Mouse (Mus musculus): ENCODE measurements around the gene Axl. TPM values are rescaled to one million over a fixed set of nuclear protein-coding genes. Genes with fewer than 3 reads are reported as not detected.

Axl gene
- polyA plus RNA-seq, 1 experiment from 2014 or later: 33.6 TPM

- H3K4me3 ChIP-seq (replicated peaks): peak overlapping the region; percentile 50
- H3K4me1 ChIP-seq: peaks cover 25% of the 10 kb centered on the region
- WGBS: 34% methylated on average over 3 of the region's 3 CpGs
- peak; percentile 16; the same call in 1 of the 2 replicates for ATAC-seq (ENCODE audit: low FRiP score)
- H3K27me3 ChIP-seq: no peaks in the 10 kb centered on the region
- no peaks in the 10 kb centered on the region for H3K9me3 ChIP-seq
- peak overlapping the region; percentile 59 for H3K27ac ChIP-seq
- no peaks in the 10 kb centered on the region for H3K36me3 ChIP-seq (replicated peaks)
- H3K4me2 ChIP-seq: peak overlapping the region; percentile 80
- peak overlapping the region; percentile 74 for H3K9ac ChIP-seq
Observed at GRCm38 (mm10) chr7:25789129-25789440, 580 bp upstream of the Axl start.

- Histone ChIP-seq H3K4me1 (peaks cover 25% of the 10 kb centered on the region), H3K9me3 (no peaks in the 10 kb centered on the region), H3K4me2 (peak overlapping the region; percentile 80), H3K36me3 (replicated peaks) (no peaks in the 10 kb centered on the region), H3K4me3 (replicated peaks) (peak overlapping the region; percentile 50), H3K27ac (peak overlapping the region; percentile 59), H3K9ac (peak overlapping the region; percentile 74), H3K27me3 (no peaks in the 10 kb centered on the region)
- WGBS: 22% methylated on average over 9 of the region's 9 CpGs
- ATAC-seq (ENCODE audit: low FRiP score): peak; percentile 24; the same call in 1 of the 2 replicates
Observed at GRCm38 (mm10) chr7:25787456-25788219, 867 bp downstream of the Axl start.

GRCm38 (mm10) chr7:25786974-25787373 is 1.5 kb downstream of the Axl start:
- 75% methylated on average over 4 of the region's 4 CpGs for WGBS
- H3K4me3 ChIP-seq (replicated peaks): peak overlapping the region; percentile 50; the same call in 1 of the 2 replicates

GRCm38 (mm10) chr7:25785752-25786151 is 2.8 kb downstream of the Axl start:
- Histone ChIP-seq H3K9ac (no peak overlapping the region), H3K27me3 (no peaks in the 10 kb centered on the region), H3K4me2 (no peak overlapping the region), H3K36me3 (replicated peaks) (no peaks in the 10 kb centered on the region; the same call in 1 of the 2 replicates), H3K4me1 (peaks cover 34% of the 10 kb centered on the region), H3K9me3 (no peaks in the 10 kb centered on the region), H3K27ac (no peak overlapping the region), H3K4me3 (replicated peaks) (no peak overlapping the region)
- 68% methylated on average over 4 of the region's 4 CpGs for WGBS
- no peak for ATAC-seq (ENCODE audit: low FRiP score)

More at GRCm38 (mm10) chr7:25786974-25787373, 1.5 kb downstream of the Axl start:
- ATAC-seq (ENCODE audit: low FRiP score): no peak
- H3K27me3 ChIP-seq: no peaks in the 10 kb centered on the region
- peaks cover 27% of the 10 kb centered on the region for H3K4me1 ChIP-seq
- no peak overlapping the region; the same call in 1 of the 2 replicates for H3K27ac ChIP-seq
- H3K36me3 ChIP-seq (replicated peaks): no peaks in the 10 kb centered on the region
- H3K9ac ChIP-seq: peak overlapping the region; percentile 74; the same call in 1 of the 2 replicates
- H3K9me3 ChIP-seq: no peaks in the 10 kb centered on the region
- H3K4me2 ChIP-seq: peak overlapping the region; percentile 80

- no peak for ATAC-seq (ENCODE audit: low FRiP score)
- H3K4me2 ChIP-seq: no peak overlapping the region
- H3K4me3 ChIP-seq (replicated peaks): no peak overlapping the region
- peaks cover 34% of the 10 kb centered on the region for H3K4me1 ChIP-seq
- no peaks in the 10 kb centered on the region for H3K27me3 ChIP-seq
- WGBS: 20% methylated on average over 1 of the region's 1 CpGs
- no peak overlapping the region for H3K27ac ChIP-seq
- H3K9ac ChIP-seq: no peak overlapping the region
- H3K9me3 ChIP-seq: no peaks in the 10 kb centered on the region
- H3K36me3 ChIP-seq (replicated peaks): no peaks in the 10 kb centered on the region; the same call in 1 of the 2 replicates
Observed at GRCm38 (mm10) chr7:25784808-25785207, 3.7 kb downstream of the Axl start.

GRCm38 (mm10) chr7:25783746-25784145 is 4.8 kb downstream of the Axl start:
- H3K36me3 ChIP-seq (replicated peaks): peaks cover under 1% of the 10 kb centered on the region
- no peaks in the 10 kb centered on the region for H3K9me3 ChIP-seq
- peaks cover 26% of the 10 kb centered on the region for H3K4me1 ChIP-seq
- H3K27me3 ChIP-seq: no peaks in the 10 kb centered on the region
- no peak for ATAC-seq (ENCODE audit: low FRiP score)
- no peak overlapping the region for H3K4me2 ChIP-seq
- 68% methylated on average over 8 of the region's 8 CpGs for WGBS
- no peak overlapping the region for H3K27ac ChIP-seq
- no peak overlapping the region for H3K9ac ChIP-seq
- no peak overlapping the region for H3K4me3 ChIP-seq (replicated peaks)

- WGBS: 80% methylated on average over 6 of the region's 6 CpGs
- Histone ChIP-seq H3K27me3 (no peaks in the 10 kb centered on the region), H3K36me3 (replicated peaks) (peaks cover 11% of the 10 kb centered on the region), H3K9me3 (no peaks in the 10 kb centered on the region), H3K4me2 (no peak overlapping the region), H3K4me3 (replicated peaks) (no peak overlapping the region), H3K4me1 (peaks cover 17% of the 10 kb centered on the region), H3K27ac (no peak overlapping the region), H3K9ac (no peak overlapping the region)
- ATAC-seq (ENCODE audit: low FRiP score): no peak
Observed at GRCm38 (mm10) chr7:25782744-25783143, 5.8 kb downstream of the Axl start.

GRCm38 (mm10) chr7:25781937-25782610 is 6.4 kb downstream of the Axl start:
- no peak for ATAC-seq (ENCODE audit: low FRiP score)
- peak overlapping the region; percentile 25 for H3K4me3 ChIP-seq (replicated peaks)
- peak overlapping the region; percentile 48 for H3K4me2 ChIP-seq
- peaks cover 10% of the 10 kb centered on the region for H3K4me1 ChIP-seq
- H3K27ac ChIP-seq: no peak overlapping the region
- whole genome bisulfite sequencing: 55% methylated on average over 10 of the region's 11 CpGs
- H3K27me3 ChIP-seq: no peaks in the 10 kb centered on the region
- H3K9ac ChIP-seq: no peak overlapping the region
- peaks cover 15% of the 10 kb centered on the region for H3K36me3 ChIP-seq (replicated peaks)
- H3K9me3 ChIP-seq: no peaks in the 10 kb centered on the region

- H3K36me3 ChIP-seq (replicated peaks): peaks cover 20% of the 10 kb centered on the region
- 25% methylated on average over 25 of the region's 33 CpGs for WGBS
- H3K4me1 ChIP-seq: peaks cover 9% of the 10 kb centered on the region
- no peak overlapping the region for H3K27ac ChIP-seq
- ATAC-seq (ENCODE audit: low FRiP score): no peak
- no peaks in the 10 kb centered on the region for H3K27me3 ChIP-seq
- peak overlapping the region; percentile 25 for H3K4me3 ChIP-seq (replicated peaks)
- H3K9ac ChIP-seq: no peak overlapping the region
- peak overlapping the region; percentile 48 for H3K4me2 ChIP-seq
- no peaks in the 10 kb centered on the region for H3K9me3 ChIP-seq
Observed at GRCm38 (mm10) chr7:25781321-25781936, 7.1 kb downstream of the Axl start.

- H3K4me3 ChIP-seq (replicated peaks): no peak overlapping the region
- ATAC-seq (ENCODE audit: low FRiP score): no peak
Observed at GRCm38 (mm10) chr7:25780753-25781152, 7.8 kb downstream of the Axl start.

GRCm38 (mm10) chr7:25780021-25780420 is 8.5 kb downstream of the Axl start:
- Histone ChIP-seq H3K4me2 (no peak overlapping the region), H3K4me3 (replicated peaks) (no peak overlapping the region), H3K27me3 (no peaks in the 10 kb centered on the region), H3K27ac (no peak overlapping the region), H3K36me3 (replicated peaks) (peaks cover 25% of the 10 kb centered on the region), H3K4me1 (peaks cover 9% of the 10 kb centered on the region), H3K9me3 (no peaks in the 10 kb centered on the region), H3K9ac (no peak overlapping the region)
- 91% methylated on average over 5 of the region's 5 CpGs for WGBS
- ATAC-seq (ENCODE audit: low FRiP score): no peak

More at GRCm38 (mm10) chr7:25780753-25781152, 7.8 kb downstream of the Axl start:
- Histone ChIP-seq H3K9ac (no peak overlapping the region), H3K36me3 (replicated peaks) (peaks cover 25% of the 10 kb centered on the region), H3K9me3 (no peaks in the 10 kb centered on the region), H3K27me3 (no peaks in the 10 kb centered on the region), H3K27ac (no peak overlapping the region), H3K4me1 (peaks cover 9% of the 10 kb centered on the region), H3K4me2 (no peak overlapping the region)
- WGBS: 62% methylated on average over 4 of the region's 4 CpGs

- H3K27ac ChIP-seq: no peak overlapping the region
- no peak for ATAC-seq (ENCODE audit: low FRiP score)
- WGBS: 92% methylated on average over 5 of the region's 5 CpGs
Observed at GRCm38 (mm10) chr7:25768229-25768628, 20.3 kb downstream of the Axl start.

More at GRCm38 (mm10) chr7:25768229-25768628, 20.3 kb downstream of the Axl start:
- no peak overlapping the region for H3K9ac ChIP-seq
- H3K9me3 ChIP-seq: no peaks in the 10 kb centered on the region
- H3K36me3 ChIP-seq (replicated peaks): peaks cover 35% of the 10 kb centered on the region
- H3K4me1 ChIP-seq: no peaks in the 10 kb centered on the region
- no peaks in the 10 kb centered on the region for H3K27me3 ChIP-seq
- H3K4me3 ChIP-seq (replicated peaks): no peak overlapping the region
- H3K4me2 ChIP-seq: no peak overlapping the region

Measured in forebrain, embryonic 12.5 days (tissue).